Mouse (Mus musculus) right cerebral cortex, postnatal 14 days (tissue): ENCODE results near the gene Stxbp2.
"Not testable (repeated sequence)": the region's sequence is repeated elsewhere in the genome, so short reads cannot be mapped to it uniquely, and the experiment has no call there.

Experiments used
- DNase-seq: peaks from one replicate; pipeline ENCODE4 v3.0.0; 2022

Stxbp2 gene

DNA sequence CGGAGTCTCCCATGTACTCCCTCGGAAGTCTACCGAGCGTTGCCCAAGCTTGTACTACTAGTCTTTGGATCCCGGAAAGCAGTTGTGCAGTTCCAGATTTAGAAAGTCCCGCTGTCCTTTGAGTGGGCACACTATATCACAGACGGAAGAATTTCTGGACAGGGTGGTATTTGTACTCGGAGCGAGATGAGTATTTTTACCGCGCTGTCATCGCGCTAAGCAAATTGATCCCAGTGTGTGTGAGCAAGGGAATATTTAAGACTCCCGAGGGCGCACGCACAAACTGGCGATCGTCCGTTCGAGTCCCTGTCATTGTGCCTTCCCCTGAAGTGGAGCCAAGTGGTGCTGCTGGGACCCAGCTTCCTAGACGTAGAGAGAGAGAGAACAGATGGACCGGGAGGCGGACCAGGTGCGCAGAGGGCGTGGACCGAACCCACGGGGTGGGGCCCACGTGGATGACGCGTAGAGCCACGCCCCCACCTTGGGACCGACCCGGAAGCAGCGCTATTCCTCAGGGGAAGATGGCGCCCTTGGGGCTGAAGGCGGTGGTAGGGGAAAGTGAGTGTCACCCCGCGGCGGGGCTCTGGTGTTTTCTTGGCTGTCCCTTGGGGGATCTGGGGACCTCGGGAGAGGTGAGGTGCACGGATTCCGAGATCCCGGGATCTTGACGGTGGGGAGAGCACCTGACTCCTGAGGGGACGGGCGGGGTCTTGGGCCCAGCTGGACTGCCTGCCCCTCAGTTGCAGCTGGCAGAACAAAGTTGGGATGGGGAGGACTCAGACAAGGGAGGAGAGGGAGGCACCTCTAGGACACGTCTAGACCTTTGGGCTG is at the start of gene Stxbp2:
Gene Stxbp2, plus strand, starts transcription at position 309 of the 831 bp plus-strand sequence.
- peak; percentile 66 for DNase-seq

DNA sequence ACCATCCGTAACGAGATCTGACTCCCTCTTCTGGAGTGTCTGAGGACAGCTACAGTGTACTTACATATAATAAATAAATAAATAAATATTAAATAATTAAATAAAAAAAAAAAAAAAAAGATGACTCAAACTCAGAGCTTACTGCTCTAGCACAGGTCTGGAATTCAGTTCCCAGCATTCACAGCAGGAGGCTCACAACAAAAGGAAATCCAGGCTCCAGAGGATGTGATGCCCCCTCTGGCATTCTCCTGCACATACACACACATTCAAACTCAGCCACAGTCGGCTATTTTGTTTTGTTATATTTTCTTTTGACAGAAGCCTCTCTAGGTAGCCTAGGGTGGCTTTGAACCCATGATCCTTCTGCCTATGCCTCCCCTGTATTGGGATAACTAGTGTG is 48.8 kb upstream of the Stxbp2 start:
- not testable (repeated sequence) for DNase-seq

- DNase-seq: no peak
Observed at GRCm38 (mm10) chr8:3586452-3586851, 44.3 kb upstream of the Stxbp2 start.

GRCm38 (mm10) chr8:3586993-3587390 is 43.8 kb upstream of the Stxbp2 start, which contains the start of gene Camsap3:
Gene Camsap3 (plus strand): TSS chr8:3587293.
- DNase-seq: no peak

- peak; percentile 72 for DNase-seq
Observed at GRCm38 (mm10) chr8:3587391-3588257, 43.1 kb upstream of the Stxbp2 start.

DNA sequence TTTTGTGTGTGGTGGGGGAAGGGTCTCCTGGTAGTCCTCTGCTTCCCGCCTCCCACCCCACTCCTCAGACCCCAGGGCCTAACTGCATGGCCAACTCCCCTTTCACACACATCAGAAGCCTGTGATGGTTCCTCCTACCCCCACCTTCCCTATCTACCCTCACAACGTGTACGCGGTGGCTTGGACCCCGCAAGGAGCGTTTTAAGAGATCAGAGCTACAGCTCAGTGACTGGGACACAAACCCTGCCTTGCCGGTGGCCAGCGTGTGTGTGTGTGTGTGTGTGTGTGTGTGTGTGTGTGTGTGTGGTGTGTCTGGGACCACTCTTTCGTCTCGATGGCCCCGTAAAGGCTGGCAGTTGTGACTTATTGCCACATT is 42.5 kb upstream of the Stxbp2 start:
- no peak for DNase-seq

- DNase-seq: no peak
Observed at GRCm38 (mm10) chr8:3593470-3593869, 37.3 kb upstream of the Stxbp2 start.

DNA sequence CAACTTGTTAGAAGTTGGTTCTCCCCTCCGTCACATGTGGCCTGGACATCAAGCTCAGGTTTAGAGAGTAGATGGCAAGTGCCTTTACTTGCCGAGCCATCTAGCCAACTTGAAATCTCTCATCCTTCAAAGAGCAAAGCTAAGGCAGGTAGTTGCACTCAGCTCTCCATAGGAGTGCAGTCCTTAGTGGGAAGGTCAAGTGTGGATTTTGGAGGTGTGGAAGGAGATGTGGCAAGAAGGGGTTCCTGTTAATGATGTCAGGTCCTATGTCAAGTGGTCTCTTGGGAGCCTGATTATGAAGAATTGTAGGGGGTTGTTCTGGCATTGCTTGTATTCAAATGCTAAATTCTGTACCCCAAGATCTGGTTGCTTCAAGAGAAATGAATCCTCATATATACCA is 36.3 kb upstream of the Stxbp2 start:
- DNase-seq: no peak

DNA sequence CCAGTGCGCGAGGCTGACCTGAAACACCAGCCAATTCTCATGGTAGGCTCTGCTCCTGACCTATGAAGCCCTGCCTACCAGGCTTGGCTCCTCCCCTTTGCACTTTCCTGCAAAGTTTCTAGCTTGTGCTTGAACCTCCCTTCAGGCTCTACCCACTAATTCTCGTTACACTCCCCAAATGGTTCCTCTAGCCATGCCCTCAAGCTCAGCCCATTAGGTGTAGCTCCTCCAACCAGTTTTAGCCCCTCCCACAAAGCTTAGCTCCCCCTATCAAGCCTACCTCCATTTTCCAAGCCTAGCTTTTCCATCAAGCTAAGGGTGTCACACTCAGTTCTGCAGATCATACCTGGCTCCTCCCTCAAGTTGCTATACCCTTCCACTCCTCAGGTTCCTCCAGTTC is 32.7 kb upstream of the Stxbp2 start:
- no peak for DNase-seq

GRCm38 (mm10) chr8:3599219-3599618 is 31.5 kb upstream of the Stxbp2 start:
- DNase-seq: no peak

GRCm38 (mm10) chr8:3600401-3600800 is 30.4 kb upstream of the Stxbp2 start:
- DNase-seq: no peak

- DNase-seq: no peak
Observed at GRCm38 (mm10) chr8:3603439-3603838, 27.3 kb upstream of the Stxbp2 start.

GRCm38 (mm10) chr8:3606593-3606992 is 24.2 kb upstream of the Stxbp2 start:
- no peak for DNase-seq

- DNase-seq: no peak
Observed at GRCm38 (mm10) chr8:3607822-3608221, 22.9 kb upstream of the Stxbp2 start.

DNA sequence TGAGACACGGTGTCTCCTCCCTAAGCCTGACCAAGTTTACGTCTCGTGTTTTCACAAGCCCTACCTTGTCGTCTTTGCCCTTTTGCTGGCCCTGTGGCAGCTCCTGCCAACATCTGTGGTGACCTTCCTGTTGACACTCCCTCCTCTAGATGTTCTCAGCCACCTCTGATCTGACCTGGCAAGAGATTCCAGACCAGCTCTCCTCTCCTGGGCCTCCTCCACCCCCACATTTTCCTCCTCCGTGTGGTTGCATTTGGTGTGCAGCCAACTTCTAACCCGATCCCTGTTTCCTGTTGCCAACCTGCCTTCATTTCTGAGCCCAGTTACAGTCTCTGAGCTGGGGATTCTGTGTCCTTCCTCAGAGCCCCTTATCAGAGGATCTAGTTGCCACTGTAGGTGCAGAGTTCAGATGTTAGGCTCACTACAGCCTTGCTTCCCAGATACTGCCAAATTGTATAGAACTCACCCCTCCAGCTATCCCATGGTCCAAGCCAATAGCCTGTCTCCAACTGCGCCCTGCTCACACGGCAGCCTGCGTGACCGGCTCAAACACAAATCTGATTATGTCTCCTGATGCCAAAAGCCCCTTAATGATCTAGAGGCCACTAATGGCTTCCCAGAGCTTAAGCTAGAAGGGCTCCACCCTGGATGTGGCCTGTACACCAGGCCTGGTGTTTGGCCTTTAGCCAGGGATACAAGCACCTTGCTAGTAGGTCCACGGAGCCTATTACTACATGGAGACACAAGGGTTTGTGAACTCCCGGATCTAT is 21.5 kb upstream of the Stxbp2 start:
- no peak for DNase-seq

- no peak for DNase-seq
Observed at GRCm38 (mm10) chr8:3609816-3610150, 21.0 kb upstream of the Stxbp2 start.

GRCm38 (mm10) chr8:3621199-3621970 is 9.4 kb upstream of the Stxbp2 start, which contains the start of the genes Xab2 and Pet100:
Gene Xab2 (minus strand): TSS chr8:3621316.
Gene Pet100 (plus strand): TSS chr8:3621548.
- peak; percentile 98 for DNase-seq

DNA sequence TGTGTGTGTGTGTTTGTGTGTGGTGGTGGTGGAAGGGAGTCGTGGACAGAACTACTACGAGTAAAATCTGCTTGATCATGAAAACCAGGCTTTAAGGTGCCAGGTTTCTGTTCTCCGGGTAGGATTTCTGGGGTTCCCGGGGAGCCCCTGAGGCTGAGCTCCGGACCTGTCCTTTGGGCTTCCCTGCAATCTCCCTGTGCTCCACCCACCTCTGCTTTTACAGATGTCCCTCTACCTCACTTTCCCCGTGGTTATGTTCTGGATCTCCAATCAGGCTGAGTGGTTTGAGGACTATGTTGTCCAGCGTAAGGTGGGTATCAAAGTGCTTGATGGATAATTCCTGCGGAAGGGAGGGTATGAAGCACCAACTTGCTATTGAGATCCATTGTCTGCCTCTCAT is 8.6 kb upstream of the Stxbp2 start:
- no peak for DNase-seq

GRCm38 (mm10) chr8:3625445-3625844 is 5.3 kb upstream of the Stxbp2 start, which contains the start of gene Pcp2:
Gene Pcp2 (minus strand): TSS chr8:3625545.
- DNase-seq: no peak

DNA sequence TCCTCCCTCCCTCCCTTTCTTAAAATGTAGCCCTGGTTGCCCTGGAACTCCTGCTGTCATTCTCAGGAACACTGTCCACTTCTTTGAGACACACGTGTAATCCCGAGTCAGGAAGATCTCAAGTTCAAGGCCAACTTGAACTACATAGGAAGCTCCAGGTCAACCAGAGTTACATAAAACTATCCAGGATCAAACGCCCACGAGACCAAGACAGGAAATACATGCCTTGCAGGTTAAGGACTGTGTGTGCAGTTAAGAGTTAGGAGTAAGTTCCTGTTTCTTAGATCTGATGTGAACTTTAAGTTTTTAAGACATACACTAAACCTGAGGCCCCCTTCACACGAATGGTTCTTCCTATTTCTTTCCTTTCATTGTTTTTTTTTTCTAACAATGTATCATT is 3.8 kb upstream of the Stxbp2 start:
- DNase-seq: no peak

DNA sequence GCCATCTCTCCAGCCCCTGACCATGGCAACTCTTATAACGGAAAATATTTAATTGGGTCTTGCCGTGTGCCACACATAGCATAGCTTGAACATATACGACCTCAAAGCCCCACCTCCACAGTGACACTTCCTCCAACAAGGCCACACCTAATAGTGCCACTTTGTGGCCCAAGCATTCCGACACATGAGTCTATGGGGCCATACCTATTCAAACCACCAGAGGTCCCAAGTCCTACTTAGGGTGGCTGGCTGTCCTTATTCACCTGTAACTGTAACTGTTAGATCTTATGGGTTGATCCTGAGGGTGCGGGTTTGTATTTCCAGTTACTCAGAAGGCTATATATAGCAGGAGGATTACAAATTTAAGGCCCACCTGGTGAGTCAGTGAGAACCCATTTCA is 2.7 kb upstream of the Stxbp2 start:
- no peak for DNase-seq

GRCm38 (mm10) chr8:3631478-3631875 is 722 bp downstream of the Stxbp2 start:
- DNase-seq: no peak
